Mouse (Mus musculus) kidney, embryonic 14.5 days (tissue): Measurements from ENCODE around the gene Ggt6. TPM values are rescaled to one million over a fixed set of nuclear protein-coding genes. Genes with fewer than 3 reads are reported as not detected.

ENCODE experiments used
- ATAC-seq: fragments of 200-750 bp; cut with Nextera tagmentation; 2 replicates; pipeline ENCODE4 v1.8.0; 2017; ENCODE audit warnings: moderate number of reproducible peaks, mild to moderate bottlenecking, moderate TSS enrichment, moderate library complexity; ENCODE audit not compliant: low FRiP score, low TSS enrichment
- H3K27ac ChIP-seq: fragments of 300-500 bp; sonication (generic); 2 replicates; pipeline ENCODE4 v1.5.1; 2014; ENCODE audit warnings: low read depth, mild to moderate bottlenecking, low read length, moderate library complexity, mixed read lengths
- H3K27me3 ChIP-seq: fragments of 300-500 bp; sonication (generic); 2 replicates; pipeline ENCODE4 v1.6.1; 2014; ENCODE audit warnings: mild to moderate bottlenecking, low read length; ENCODE audit not compliant: control insufficient read depth, insufficient read depth
- H3K36me3 ChIP-seq: fragments of 300-500 bp; sonication (generic); 2 replicates; pipeline ENCODE4 v1.6.1; 2014; ENCODE audit warnings: low read length, mixed read lengths; ENCODE audit not compliant: control insufficient read depth, insufficient read depth
- H3K4me1 ChIP-seq: fragments of 300-500 bp; sonication (generic); 2 replicates; pipeline ENCODE4 v1.6.1; 2014; ENCODE audit warnings: low read length, mixed read lengths; ENCODE audit not compliant: control insufficient read depth, insufficient read depth
- H3K4me2 ChIP-seq: fragments of 300-500 bp; sonication (generic); replicated peaks from 2 replicates; pipeline ENCODE4 v1.6.1; 2014; ENCODE audit warnings: low read depth, mild to moderate bottlenecking, low read length
- H3K4me3 ChIP-seq: fragments of 300-500 bp; sonication (generic); 2 replicates; pipeline ENCODE4 v1.5.1; 2014; ENCODE audit warnings: mild to moderate bottlenecking, low read length
- H3K9ac ChIP-seq: fragments of 300-500 bp; sonication (generic); 2 replicates; pipeline ENCODE4 v1.6.1; 2014; ENCODE audit warnings: low read depth, mild to moderate bottlenecking, low read length, moderate library complexity
- H3K9me3 ChIP-seq: fragments of 300-500 bp; sonication (generic); 2 replicates; pipeline ENCODE4 v1.6.1; 2016; ENCODE audit warnings: low read length; ENCODE audit not compliant: control insufficient read depth
- WGBS: fragments of 180-500 bp; shearing (Covaris S2); extraction: QIAGEN DNeasy Blood & Tissue Kit; methylation state at CpG from one replicate; pipeline ENCODE4 v1.1.7; 2014; 5-methylcytosine and 5-hydroxymethylcytosine counted together
- polyA plus RNA-seq: library from polyadenylated mRNA; unstranded; fragments of >200 nt; fragmentation: Nextera tagmentation; extraction: Ambion mirVana; gene quantifications from 2 replicates; pipeline ENCODE4 v1.2.1, GENCODE M21; 2014

The Ggt6 gene
- polyA plus RNA-seq, 1 experiment from 2014 or later: 0.76 TPM

DNA sequence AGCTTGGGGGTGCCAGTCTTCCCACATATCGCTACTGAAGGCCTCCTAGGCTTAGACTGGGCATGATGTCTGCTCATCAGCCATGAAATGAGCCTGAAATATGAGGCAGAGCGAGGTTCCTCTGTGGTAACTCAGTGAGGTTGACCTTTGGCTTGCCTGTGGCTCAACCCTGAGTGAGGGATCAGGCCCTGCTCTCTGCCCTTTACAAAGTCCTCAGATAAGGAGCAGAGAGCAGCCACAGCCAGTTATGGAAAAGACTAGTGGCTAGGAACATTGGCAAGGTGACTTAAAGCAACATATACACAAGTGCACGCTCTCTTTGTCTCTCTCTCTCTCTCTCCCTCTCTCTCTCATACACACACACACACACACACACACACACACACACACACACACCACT lies 39.6 kb downstream of the Ggt6 start:
- 0 out of 2 replicates have a peak, but pooled peaks cover 4% of the 10 kb centered on the region for H3K4me1 ChIP-seq
- ATAC-seq: no peak
- H3K9ac ChIP-seq: no peak overlapping the region
- 66% methylated on average over 3 of the region's 3 CpGs for WGBS
- H3K4me2 ChIP-seq: no peak overlapping the region
- H3K27me3 ChIP-seq: no peaks in the 10 kb centered on the region
- no peaks in the 10 kb centered on the region for H3K36me3 ChIP-seq
- H3K9me3 ChIP-seq: no peaks in the 10 kb centered on the region
- H3K27ac ChIP-seq: no peak overlapping the region
- H3K4me3 ChIP-seq: no peak overlapping the region

DNA sequence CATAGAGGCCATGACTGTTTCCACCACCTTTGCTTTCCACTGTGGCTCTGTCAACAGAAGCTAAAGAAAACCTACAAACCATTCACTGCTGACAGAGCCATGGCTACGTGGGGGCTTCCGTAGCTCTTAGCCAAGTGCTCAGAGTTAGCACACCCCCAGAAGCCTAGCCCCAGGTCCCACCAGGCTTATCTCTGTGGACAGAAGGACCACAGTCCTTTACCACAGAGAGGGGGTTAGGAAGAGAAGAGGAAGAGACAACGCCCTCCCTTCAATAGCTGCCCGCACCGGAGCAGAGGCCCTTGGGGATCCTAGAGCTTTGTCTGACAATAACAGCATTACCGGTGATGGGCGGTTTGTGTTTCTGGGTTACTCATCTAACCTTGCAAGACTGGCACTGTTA lies 40.1 kb downstream of the Ggt6 start:
- no peak overlapping the region for H3K27ac ChIP-seq
- H3K36me3 ChIP-seq: no peaks in the 10 kb centered on the region
- no peak overlapping the region for H3K9ac ChIP-seq
- 0 out of 2 replicates have a peak, but pooled peaks cover 4% of the 10 kb centered on the region for H3K4me1 ChIP-seq
- no peak for ATAC-seq
- H3K27me3 ChIP-seq: no peaks in the 10 kb centered on the region
- WGBS: 78% methylated on average over 7 of the region's 7 CpGs
- H3K9me3 ChIP-seq: no peaks in the 10 kb centered on the region
- H3K4me3 ChIP-seq: no peak overlapping the region
- H3K4me2 ChIP-seq: no peak overlapping the region

DNA sequence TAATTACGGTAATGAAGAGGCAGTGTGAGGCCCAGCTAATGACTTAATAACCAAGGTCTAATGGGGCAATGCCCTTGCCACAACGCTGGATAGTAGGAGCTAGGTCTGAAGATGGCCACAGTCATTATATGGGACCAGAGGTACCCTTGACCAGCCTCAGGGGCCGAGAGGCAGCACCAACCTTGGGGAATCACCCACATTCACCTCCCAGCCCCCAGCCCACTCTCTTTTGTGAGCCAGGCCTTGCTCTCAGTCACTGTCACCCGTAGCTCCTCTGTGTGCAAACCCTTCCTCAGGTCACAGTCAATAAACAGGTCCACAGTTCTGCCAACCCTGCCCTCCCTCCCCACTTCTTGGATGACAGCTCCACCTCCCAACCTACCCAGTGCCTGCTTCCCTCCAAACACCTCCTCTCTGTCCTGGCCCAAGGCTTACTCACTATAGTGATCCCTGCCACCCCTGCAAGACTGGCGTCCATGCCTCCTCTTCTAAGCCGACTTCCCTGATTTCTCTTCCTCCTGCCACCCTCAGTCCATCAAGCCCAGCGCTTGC lies 40.8 kb downstream of the Ggt6 start:
- 65% methylated on average over 7 of the region's 7 CpGs for WGBS
- Histone ChIP-seq H3K4me2 (no peak overlapping the region), H3K27me3 (no peaks in the 10 kb centered on the region), H3K9me3 (no peaks in the 10 kb centered on the region), H3K4me3 (no peak overlapping the region), H3K27ac (no peak overlapping the region), H3K36me3 (no peaks in the 10 kb centered on the region), H3K9ac (no peak overlapping the region), H3K4me1 (0 out of 2 replicates have a peak, but pooled peaks cover 4% of the 10 kb centered on the region)
- no peak for ATAC-seq

DNA sequence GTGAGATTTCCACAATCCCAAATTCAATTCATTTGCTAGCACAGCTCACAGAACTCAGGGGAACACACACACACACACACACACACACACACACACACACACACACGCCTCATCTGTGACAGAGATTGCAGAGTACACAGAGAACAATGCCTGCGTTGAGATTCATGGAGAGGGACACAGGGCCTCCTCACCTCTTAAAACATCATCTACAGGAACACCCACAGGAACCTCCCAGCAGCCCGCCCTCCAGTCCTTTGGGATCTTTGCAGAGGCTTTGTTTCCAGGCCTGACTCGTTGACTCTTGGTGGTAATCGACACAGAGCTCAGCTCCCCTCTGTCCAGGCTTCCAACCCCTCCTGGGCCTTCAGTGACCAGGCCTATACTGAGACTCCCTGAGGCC lies 41.9 kb downstream of the Ggt6 start:
- ATAC-seq: no peak
- H3K4me2 ChIP-seq: no peak overlapping the region
- H3K36me3 ChIP-seq: no peaks in the 10 kb centered on the region
- 0 out of 2 replicates have a peak, but pooled peaks cover 4% of the 10 kb centered on the region for H3K4me1 ChIP-seq
- no peaks in the 10 kb centered on the region for H3K9me3 ChIP-seq
- H3K4me3 ChIP-seq: no peak overlapping the region
- 52% methylated on average over 5 of the region's 5 CpGs for WGBS
- H3K27me3 ChIP-seq: no peaks in the 10 kb centered on the region
- H3K27ac ChIP-seq: no peak overlapping the region
- H3K9ac ChIP-seq: no peak overlapping the region

DNA sequence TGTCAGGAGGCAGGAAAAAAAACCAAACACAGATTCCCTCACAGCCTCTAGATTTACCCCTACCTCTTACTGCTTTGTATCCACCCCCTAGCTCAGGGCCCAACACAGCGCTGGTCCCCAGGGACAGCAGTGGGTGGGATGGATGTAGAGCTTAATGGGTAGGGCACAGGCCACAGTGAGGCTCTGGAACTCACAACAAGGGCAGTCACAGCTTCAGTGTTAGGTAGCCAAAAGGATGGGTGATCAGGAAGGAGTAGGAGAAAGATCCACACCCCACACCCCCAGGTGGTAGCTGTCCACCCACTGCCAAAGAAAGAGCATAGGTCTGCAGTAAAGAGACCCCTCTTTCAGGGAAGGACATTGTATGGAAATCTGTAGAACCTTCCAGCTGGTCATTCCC lies 42.3 kb downstream of the Ggt6 start:
- 89% methylated on average over 1 of the region's 1 CpGs for WGBS
- H3K27ac ChIP-seq: no peak overlapping the region
- H3K36me3 ChIP-seq: no peaks in the 10 kb centered on the region
- ATAC-seq: no peak
- H3K4me3 ChIP-seq: no peak overlapping the region
- no peaks in the 10 kb centered on the region for H3K27me3 ChIP-seq
- H3K4me1 ChIP-seq: 0 out of 2 replicates have a peak, but pooled peaks cover 4% of the 10 kb centered on the region
- H3K4me2 ChIP-seq: no peak overlapping the region
- no peaks in the 10 kb centered on the region for H3K9me3 ChIP-seq
- H3K9ac ChIP-seq: no peak overlapping the region

DNA sequence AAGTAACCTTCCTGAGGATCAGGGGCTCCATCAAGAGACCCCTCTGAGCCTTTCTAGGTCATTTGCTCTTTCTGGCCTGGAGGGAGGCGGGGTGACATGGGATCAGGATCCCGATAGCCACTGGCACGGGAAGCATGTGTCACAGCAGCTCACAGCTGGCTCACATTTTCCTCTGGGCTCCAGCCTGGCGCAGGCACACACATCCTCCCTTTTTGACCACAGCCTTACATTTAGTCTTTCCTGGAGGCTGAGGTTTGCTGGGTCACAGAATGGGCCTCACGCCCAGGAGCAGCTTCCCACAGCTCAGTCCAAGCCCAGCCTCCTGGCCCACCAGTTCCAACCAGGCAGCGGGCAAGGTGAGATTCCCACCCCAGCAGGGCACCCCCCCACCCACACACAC lies 42.9 kb downstream of the Ggt6 start:
- H3K9me3 ChIP-seq: no peaks in the 10 kb centered on the region
- H3K4me1 ChIP-seq: 0 out of 2 replicates have a peak, but pooled peaks cover 4% of the 10 kb centered on the region
- no peak overlapping the region for H3K27ac ChIP-seq
- no peaks in the 10 kb centered on the region for H3K36me3 ChIP-seq
- no peak overlapping the region for H3K4me2 ChIP-seq
- no peak overlapping the region for H3K4me3 ChIP-seq
- H3K27me3 ChIP-seq: no peaks in the 10 kb centered on the region
- ATAC-seq: no peak
- 62% methylated on average over 6 of the region's 6 CpGs for WGBS
- H3K9ac ChIP-seq: no peak overlapping the region

DNA sequence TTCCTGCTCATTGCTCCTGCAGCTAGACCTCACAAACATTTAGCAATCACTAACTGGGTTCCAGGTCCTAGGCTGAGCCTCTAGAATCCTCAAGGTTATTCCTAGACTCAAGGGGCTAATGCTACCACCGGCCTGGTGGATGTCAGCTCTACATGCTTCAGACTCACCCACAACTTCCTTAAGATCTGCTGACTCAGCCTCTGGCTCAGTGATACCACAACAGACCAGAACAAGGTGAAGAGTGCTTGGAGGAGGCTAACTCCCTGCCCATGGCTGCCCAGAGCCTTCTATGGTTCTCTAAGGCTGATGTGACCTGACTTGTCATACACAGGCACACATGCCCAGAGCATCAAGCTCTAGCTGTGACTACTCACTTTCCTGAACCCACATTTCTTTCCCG lies 44.2 kb downstream of the Ggt6 start:
- Histone ChIP-seq H3K4me3 (no peak overlapping the region), H3K4me1 (0 out of 2 replicates have a peak, but pooled peaks cover 3% of the 10 kb centered on the region), H3K9ac (no peak overlapping the region), H3K36me3 (no peaks in the 10 kb centered on the region), H3K9me3 (no peaks in the 10 kb centered on the region), H3K27me3 (no peaks in the 10 kb centered on the region), H3K4me2 (no peak overlapping the region), H3K27ac (no peak overlapping the region)
- ATAC-seq: no peak
- WGBS: 90% methylated on average over 2 of the region's 2 CpGs

DNA sequence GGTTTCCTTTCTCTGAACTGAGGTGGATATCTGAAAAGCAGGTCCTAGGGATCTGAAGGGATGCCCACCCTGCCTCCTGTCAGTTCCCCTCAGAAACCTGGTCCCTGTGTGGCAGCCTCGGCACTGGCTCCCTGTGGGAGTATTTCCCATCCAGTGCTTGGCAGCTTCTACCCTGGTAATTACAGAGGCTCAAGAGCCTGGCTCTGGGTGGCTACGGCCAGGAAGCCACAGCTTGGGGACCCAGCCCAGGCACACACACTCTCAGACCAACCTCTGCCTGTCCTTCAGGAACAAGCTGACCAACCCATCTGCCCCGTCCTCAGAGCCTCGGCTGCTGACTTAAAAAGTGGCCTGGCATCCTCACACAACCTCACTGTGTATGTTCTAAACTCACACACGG lies 46.0 kb downstream of the Ggt6 start:
- H3K4me2 ChIP-seq: no peak overlapping the region
- H3K27ac ChIP-seq: no peak overlapping the region
- H3K9me3 ChIP-seq: no peaks in the 10 kb centered on the region
- no peak overlapping the region for H3K4me3 ChIP-seq
- no peaks in the 10 kb centered on the region for H3K36me3 ChIP-seq
- 0 out of 2 replicates have a peak, but pooled peaks cover 2% of the 10 kb centered on the region for H3K4me1 ChIP-seq
- 77% methylated on average over 5 of the region's 5 CpGs for WGBS
- no peak overlapping the region for H3K9ac ChIP-seq
- H3K27me3 ChIP-seq: no peaks in the 10 kb centered on the region
- ATAC-seq: no peak

DNA sequence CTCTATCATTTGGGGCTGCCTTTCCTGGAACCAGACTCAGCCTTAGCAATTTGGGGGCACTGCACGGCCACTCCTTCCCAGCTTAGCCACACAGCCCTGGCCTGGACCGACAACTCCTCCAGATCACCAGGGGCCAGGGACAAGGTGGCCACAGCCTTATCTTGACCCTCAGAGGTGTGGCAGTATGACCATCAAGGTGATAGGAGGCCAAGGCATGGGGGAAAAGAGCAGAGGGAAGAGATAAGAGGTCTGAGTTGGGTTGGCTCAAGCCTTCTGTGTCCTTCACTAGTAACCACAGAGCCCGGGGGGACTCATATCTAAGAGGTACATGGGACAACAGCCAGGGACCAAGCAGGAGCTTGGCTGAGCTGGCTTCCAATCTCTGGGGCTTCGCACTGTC lies 46.6 kb downstream of the Ggt6 start:
- no peak overlapping the region for H3K27ac ChIP-seq
- H3K27me3 ChIP-seq: no peaks in the 10 kb centered on the region
- H3K9ac ChIP-seq: no peak overlapping the region
- 81% methylated on average over 4 of the region's 4 CpGs for WGBS
- H3K4me1 ChIP-seq: 0 out of 2 replicates have a peak, but pooled peaks cover 2% of the 10 kb centered on the region
- H3K4me3 ChIP-seq: no peak overlapping the region
- no peak overlapping the region for H3K4me2 ChIP-seq
- no peaks in the 10 kb centered on the region for H3K36me3 ChIP-seq
- H3K9me3 ChIP-seq: no peaks in the 10 kb centered on the region
- no peak for ATAC-seq
